Mouse (Mus musculus): ENCODE results near the gene Pex19. TPM values are rescaled to one million over a fixed set of nuclear protein-coding genes. Genes with fewer than 3 reads are reported as not detected.

Gene Pex19
- total RNA-seq, 1 experiment from 2014 or later, result 158 TPM

DNA sequence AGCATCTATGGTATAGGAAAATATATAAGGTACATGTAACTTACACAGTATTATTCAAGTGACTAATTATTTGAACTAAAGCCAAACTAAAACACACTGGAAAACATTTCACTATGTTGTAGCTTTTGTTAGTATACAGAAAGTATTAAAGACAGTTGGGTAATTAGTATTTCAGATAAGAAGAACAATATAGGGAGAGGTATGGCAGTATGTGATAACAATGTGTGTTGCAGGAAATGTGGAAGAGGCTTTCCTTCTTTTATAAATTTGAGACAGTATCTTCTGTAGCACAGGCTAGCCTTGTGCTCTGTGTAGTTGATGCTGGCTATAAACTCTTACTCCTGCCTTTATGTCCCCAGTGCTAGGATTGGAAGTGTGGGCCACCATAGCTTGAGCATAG lies 57.4 kb downstream of the Pex19 start:
- no peak for DNase-seq

Other genes with a start within 250 kb of the Pex19 start
- 0.18 TPM in 1 of 2 replicates, not detected in the other for gene Gm10521, start 231.1 kb upstream of the Pex19 start, total RNA-seq (2021)
- 0.15 TPM in 1 of 2 replicates, not detected in the other for gene Slamf6, start 209.2 kb upstream of the Pex19 start, total RNA-seq (2021)
- 2.8 and 7.4 TPM in 2 replicates for gene Vangl2, start 98.3 kb upstream of the Pex19 start, total RNA-seq (2021)
- not detected in 2 replicates for gene Nhlh1, start 69.2 kb upstream of the Pex19 start, total RNA-seq (2021)
- 184 and 190 TPM in 2 replicates for gene Copa, start 44.2 kb upstream of the Pex19 start, total RNA-seq (2021)
- gene Ncstn, start 44.0 kb upstream of the Pex19 start, total RNA-seq (2021), result 101 and 117 TPM in 2 replicates
- gene Dcaf8, start 21.3 kb downstream of the Pex19 start, total RNA-seq (2021), result 130 and 169 TPM in 2 replicates
- gene Pea15a, start 80.0 kb downstream of the Pex19 start, total RNA-seq (2021), result 48.3 and 52.1 TPM in 2 replicates
- 1.00 TPM in 1 of 2 replicates, not detected in the other for gene Casq1, start 93.1 kb downstream of the Pex19 start, total RNA-seq (2021)
- gene Atp1a4, start 131.7 kb downstream of the Pex19 start, total RNA-seq (2021), result 0.88 and 2.3 TPM in 2 replicates
- gene Igsf8, start 134.9 kb downstream of the Pex19 start, total RNA-seq (2021), result 33.7 and 48.7 TPM in 2 replicates
- 110 and 122 TPM in 2 replicates for gene Atp1a2, start 171.3 kb downstream of the Pex19 start, total RNA-seq (2021)
- 0.18 TPM in 1 of 2 replicates, not detected in the other for gene Kcnj9, start 202.6 kb downstream of the Pex19 start, total RNA-seq (2021)
- gene Kcnj10, start 214.5 kb downstream of the Pex19 start, total RNA-seq (2021), result 0.39 and 0.48 TPM in 2 replicates
- 11.8 and 13.1 TPM in 2 replicates for gene Pigm, start 249.8 kb downstream of the Pex19 start, total RNA-seq (2021)